Mouse (Mus musculus): Measurements from ENCODE around the gene Cby3. TPM values are rescaled to one million over a fixed set of nuclear protein-coding genes. Genes with fewer than 3 reads are reported as not detected.

Cby3 gene
- polyA plus RNA-seq, 1 experiment from 2014 or later: 0.49 TPM

DNA sequence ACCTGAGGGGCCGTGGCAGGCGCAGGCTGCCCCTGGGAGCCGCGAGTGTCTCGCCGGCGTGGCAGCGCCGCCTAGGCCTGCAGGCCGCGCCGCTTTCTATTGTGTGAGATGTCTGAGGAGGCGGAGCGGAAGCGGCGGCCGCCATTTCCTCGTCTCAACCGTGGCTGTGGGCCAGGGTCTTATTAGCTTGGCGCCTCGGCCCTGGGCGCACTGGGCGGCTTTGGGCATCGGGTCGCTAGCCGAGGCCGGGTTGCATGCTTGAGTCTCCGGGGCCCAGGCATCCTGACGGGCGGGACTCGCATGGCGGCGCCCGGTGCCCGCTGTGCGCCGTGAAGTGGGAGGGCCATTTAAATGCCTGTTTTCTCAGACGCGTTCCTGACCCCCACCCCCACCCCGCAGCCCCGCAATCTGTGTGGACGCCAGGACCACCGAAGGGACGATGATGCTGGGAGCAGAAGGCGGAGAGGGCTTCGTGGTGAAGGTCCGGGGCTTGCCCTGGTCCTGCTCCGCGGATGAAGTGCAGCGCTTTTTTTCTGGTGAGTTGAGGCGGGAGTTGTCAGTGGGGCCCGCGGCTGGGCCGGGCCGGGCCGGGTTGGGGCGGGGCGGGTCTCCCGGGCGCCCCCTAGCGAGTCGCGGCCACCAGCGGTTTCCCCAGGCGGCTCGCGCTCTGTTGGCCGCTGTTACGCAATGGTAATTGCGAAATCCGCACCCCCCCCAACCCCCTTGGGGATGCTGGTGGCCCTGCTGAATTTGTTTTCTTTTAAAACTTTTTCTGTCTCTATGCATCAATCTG is 23.8 kb downstream of the Cby3 start:
- peak overlapping the region; percentile 96 for H3K4me3 ChIP-seq (replicated peaks)
- H3K27ac ChIP-seq: peak overlapping the region; percentile 100
- peaks cover 3% of the 10 kb centered on the region for H3K36me3 ChIP-seq
- peak; percentile 81 for ATAC-seq
- no peaks in the 10 kb centered on the region for H3K9me3 ChIP-seq
- H3K4me2 ChIP-seq (replicated peaks): peak overlapping the region; percentile 69
- peak overlapping the region; percentile 98 for H3K9ac ChIP-seq
- H3K27me3 ChIP-seq (replicated peaks): no peaks in the 10 kb centered on the region
- H3K4me1 ChIP-seq (replicated peaks): peaks cover 14% of the 10 kb centered on the region
- under 1% methylated on average over 71 of the region's 71 CpGs for WGBS

DNA sequence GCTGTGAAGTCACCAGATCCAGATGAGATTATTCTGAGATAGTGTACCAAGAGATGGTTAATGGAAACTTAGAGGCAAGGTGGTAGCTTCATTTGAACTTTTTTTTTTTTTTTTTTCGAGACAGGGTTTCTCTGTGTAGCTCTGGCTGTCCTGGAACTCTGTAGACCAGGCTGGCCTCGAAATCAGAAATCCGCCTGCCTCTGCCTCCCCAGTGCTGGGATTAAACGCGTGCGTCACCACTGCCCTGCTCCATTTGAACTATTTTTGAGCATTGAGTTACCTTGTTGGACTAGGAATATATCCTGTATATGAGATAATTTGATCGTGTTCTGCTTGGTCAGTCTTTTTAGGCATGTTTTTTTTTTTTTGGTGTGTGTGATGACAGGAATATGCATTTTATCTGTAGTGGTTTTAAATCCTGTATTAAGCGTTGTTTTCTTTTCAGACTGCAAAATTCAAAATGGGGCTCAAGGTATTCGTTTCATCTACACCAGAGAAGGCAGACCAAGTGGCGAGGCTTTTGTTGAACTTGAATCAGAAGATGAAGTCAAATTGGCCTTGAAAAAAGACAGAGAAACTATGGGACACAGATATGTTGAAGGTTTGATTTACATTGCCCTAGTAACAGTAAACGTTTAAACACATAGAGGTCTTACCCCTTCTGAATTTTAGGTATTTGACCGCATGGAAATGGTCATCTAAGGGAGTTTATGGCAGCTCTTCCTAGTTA is 24.9 kb downstream of the Cby3 start:
- Histone ChIP-seq H3K4me1 (replicated peaks) (peaks cover 14% of the 10 kb centered on the region), H3K4me2 (replicated peaks) (peak overlapping the region; percentile 69), H3K27me3 (replicated peaks) (no peaks in the 10 kb centered on the region), H3K9me3 (no peaks in the 10 kb centered on the region), H3K27ac (no peak overlapping the region), H3K36me3 (peaks cover 3% of the 10 kb centered on the region), H3K9ac (peak overlapping the region; percentile 98), H3K4me3 (replicated peaks) (peak overlapping the region; percentile 96)
- 40% methylated on average over 12 of the region's 12 CpGs for WGBS
- no peak for ATAC-seq

DNA sequence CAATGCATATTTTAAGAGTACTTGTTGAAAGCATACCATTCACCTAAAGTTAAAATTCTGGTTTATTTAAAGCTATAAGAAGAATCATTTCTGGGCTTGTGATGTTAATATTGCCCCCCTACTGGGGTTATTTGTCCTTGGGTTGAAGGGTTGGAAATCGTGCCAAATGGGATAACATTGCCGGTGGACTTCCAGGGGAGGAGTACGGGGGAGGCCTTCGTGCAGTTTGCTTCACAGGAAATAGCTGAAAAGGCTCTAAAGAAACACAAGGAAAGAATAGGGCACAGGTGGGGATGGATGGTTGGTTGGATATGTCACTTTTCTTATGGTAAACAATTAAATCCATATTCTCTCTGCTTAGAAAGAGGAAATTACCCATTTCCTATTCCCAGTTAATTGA is 27.0 kb downstream of the Cby3 start:
- Histone ChIP-seq H3K9ac (no peak overlapping the region), H3K9me3 (no peaks in the 10 kb centered on the region), H3K27ac (no peak overlapping the region), H3K4me1 (replicated peaks) (peaks cover 13% of the 10 kb centered on the region), H3K4me2 (replicated peaks) (peak overlapping the region; percentile 42), H3K27me3 (replicated peaks) (no peaks in the 10 kb centered on the region), H3K36me3 (peaks cover 6% of the 10 kb centered on the region), H3K4me3 (replicated peaks) (0 out of 2 replicates have a peak overlapping the region, but pooled peaks have one; percentile 16)
- no peak for ATAC-seq
- 25% methylated on average over 4 of the region's 4 CpGs for WGBS

- H3K27me3 ChIP-seq (replicated peaks): no peaks in the 10 kb centered on the region
- H3K9ac ChIP-seq: no peak overlapping the region
- H3K9me3 ChIP-seq: no peaks in the 10 kb centered on the region
- no peak overlapping the region for H3K4me2 ChIP-seq (replicated peaks)
- no peak overlapping the region for H3K4me3 ChIP-seq (replicated peaks)
- no peaks in the 10 kb centered on the region; the same call in 1 of the 2 replicates for H3K4me1 ChIP-seq (replicated peaks)
- peaks cover 17% of the 10 kb centered on the region for H3K36me3 ChIP-seq
- ATAC-seq: no peak
- 83% methylated on average over 3 of the region's 3 CpGs for WGBS
- H3K27ac ChIP-seq: no peak overlapping the region
Measured at GRCm38 (mm10) chr11:50387167-50387679, 33.0 kb downstream of the Cby3 start.

- Histone ChIP-seq H3K4me3 (replicated peaks) (no peak overlapping the region), H3K27me3 (replicated peaks) (no peaks in the 10 kb centered on the region), H3K4me2 (replicated peaks) (no peak overlapping the region), H3K9me3 (no peaks in the 10 kb centered on the region), H3K36me3 (peaks cover 14% of the 10 kb centered on the region), H3K9ac (no peak overlapping the region), H3K27ac (no peak overlapping the region), H3K4me1 (replicated peaks) (no peaks in the 10 kb centered on the region)
- no peak for ATAC-seq
- WGBS: 84% methylated on average over 4 of the region's 4 CpGs
Measured at GRCm38 (mm10) chr11:50387697-50388096, 33.4 kb downstream of the Cby3 start.

DNA sequence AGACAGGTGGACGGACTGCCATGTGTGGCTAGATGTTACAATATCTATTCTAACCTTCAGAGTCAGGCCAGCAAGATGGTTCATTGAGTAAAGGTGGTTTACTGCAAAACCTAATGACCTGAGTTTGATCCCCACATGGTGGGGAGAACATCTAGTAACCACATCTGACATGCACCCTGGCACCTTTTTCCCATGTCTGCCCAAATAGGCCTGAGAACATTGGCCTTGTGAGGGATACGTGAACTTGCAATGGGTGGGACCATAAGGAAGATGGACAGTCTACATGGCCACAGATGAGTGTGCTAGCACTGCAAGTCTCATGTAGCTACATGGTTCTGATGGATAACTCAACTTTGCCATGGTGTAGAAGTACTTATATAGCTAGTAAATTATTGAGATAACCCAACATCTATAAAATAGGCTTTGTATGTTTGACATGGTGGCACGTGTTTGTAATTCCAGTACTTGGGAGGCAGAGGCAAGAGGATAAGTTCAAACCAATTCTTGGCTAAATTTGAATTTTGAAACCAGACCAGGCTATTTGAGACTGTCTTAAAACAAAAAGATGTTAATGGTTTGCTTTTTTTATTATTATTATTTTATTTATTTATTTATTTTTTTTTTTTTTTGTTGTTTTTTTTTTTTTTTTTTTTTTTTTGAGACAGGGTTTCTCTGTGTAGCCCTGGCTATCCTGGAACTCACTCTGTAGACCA is 34.1 kb downstream of the Cby3 start:
- Histone ChIP-seq H3K27me3 (replicated peaks) (no peaks in the 10 kb centered on the region), H3K4me3 (replicated peaks) (no peak overlapping the region), H3K9me3 (no peaks in the 10 kb centered on the region), H3K36me3 (peaks cover 14% of the 10 kb centered on the region), H3K9ac (no peak overlapping the region), H3K27ac (no peak overlapping the region), H3K4me2 (replicated peaks) (no peak overlapping the region), H3K4me1 (replicated peaks) (no peaks in the 10 kb centered on the region)
- WGBS: 92% methylated on average over 3 of the region's 3 CpGs
- no peak for ATAC-seq

- H3K4me2 ChIP-seq (replicated peaks): no peak overlapping the region
- H3K9me3 ChIP-seq: no peaks in the 10 kb centered on the region
- WGBS: 71% methylated on average over 3 of the region's 3 CpGs
- H3K4me1 ChIP-seq (replicated peaks): no peaks in the 10 kb centered on the region
- no peak for ATAC-seq
- H3K4me3 ChIP-seq (replicated peaks): no peak overlapping the region
- H3K27me3 ChIP-seq (replicated peaks): no peaks in the 10 kb centered on the region
- H3K36me3 ChIP-seq: peaks cover 14% of the 10 kb centered on the region
- no peak overlapping the region for H3K9ac ChIP-seq
- no peak overlapping the region for H3K27ac ChIP-seq
Measured at GRCm38 (mm10) chr11:50389011-50389410, 34.7 kb downstream of the Cby3 start.

- no peaks in the 10 kb centered on the region for H3K9me3 ChIP-seq
- ATAC-seq: 0 out of 2 replicates have a peak, but pooled peaks have one; percentile 19
- no peak overlapping the region for H3K9ac ChIP-seq
- 68% methylated on average over 5 of the region's 5 CpGs for WGBS
- H3K27ac ChIP-seq: no peak overlapping the region
- no peaks in the 10 kb centered on the region for H3K4me1 ChIP-seq (replicated peaks)
- H3K4me3 ChIP-seq (replicated peaks): no peak overlapping the region
- H3K27me3 ChIP-seq (replicated peaks): no peaks in the 10 kb centered on the region
- no peak overlapping the region for H3K4me2 ChIP-seq (replicated peaks)
- H3K36me3 ChIP-seq: peaks cover 11% of the 10 kb centered on the region
Measured at GRCm38 (mm10) chr11:50389616-50390015, 35.4 kb downstream of the Cby3 start.

GRCm38 (mm10) chr11:50391272-50391960 is 37.2 kb downstream of the Cby3 start:
- WGBS: 83% methylated on average over 4 of the region's 4 CpGs

DNA sequence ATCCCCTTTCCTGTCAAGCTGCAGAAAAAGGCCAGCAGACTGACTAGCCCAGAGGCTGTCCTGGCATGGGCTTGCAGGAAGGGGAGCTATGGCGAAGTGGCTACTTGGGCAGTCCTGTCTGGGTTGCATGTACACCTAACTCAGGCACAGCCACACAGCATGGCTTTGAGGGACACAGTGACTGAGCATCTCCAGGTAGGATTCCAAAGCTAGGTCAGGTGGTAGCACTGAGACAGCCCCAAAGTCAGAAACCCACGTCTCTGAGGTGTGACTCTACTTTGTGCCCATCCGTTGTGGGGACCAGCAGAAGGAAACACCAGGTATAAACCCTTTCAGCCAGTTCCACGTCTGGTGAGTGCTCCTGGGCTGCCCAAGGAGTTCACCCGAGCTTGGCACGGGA is 39.0 kb downstream of the Cby3 start:
- Histone ChIP-seq H3K27ac (no peak overlapping the region), H3K9me3 (no peaks in the 10 kb centered on the region), H3K4me1 (replicated peaks) (no peaks in the 10 kb centered on the region), H3K4me3 (replicated peaks) (no peak overlapping the region), H3K4me2 (replicated peaks) (no peak overlapping the region), H3K27me3 (replicated peaks) (no peaks in the 10 kb centered on the region), H3K36me3 (0 out of 2 replicates have a peak, but pooled peaks cover 3% of the 10 kb centered on the region), H3K9ac (no peak overlapping the region)
- no peak for ATAC-seq
- 91% methylated on average over 6 of the region's 6 CpGs for WGBS

More at GRCm38 (mm10) chr11:50391272-50391960, 37.2 kb downstream of the Cby3 start:
- Histone ChIP-seq H3K4me1 (replicated peaks) (no peaks in the 10 kb centered on the region), H3K27me3 (replicated peaks) (no peaks in the 10 kb centered on the region), H3K9me3 (no peaks in the 10 kb centered on the region), H3K4me3 (replicated peaks) (no peak overlapping the region), H3K36me3 (peaks cover 11% of the 10 kb centered on the region), H3K9ac (no peak overlapping the region), H3K4me2 (replicated peaks) (no peak overlapping the region), H3K27ac (no peak overlapping the region)
- ATAC-seq: no peak

DNA sequence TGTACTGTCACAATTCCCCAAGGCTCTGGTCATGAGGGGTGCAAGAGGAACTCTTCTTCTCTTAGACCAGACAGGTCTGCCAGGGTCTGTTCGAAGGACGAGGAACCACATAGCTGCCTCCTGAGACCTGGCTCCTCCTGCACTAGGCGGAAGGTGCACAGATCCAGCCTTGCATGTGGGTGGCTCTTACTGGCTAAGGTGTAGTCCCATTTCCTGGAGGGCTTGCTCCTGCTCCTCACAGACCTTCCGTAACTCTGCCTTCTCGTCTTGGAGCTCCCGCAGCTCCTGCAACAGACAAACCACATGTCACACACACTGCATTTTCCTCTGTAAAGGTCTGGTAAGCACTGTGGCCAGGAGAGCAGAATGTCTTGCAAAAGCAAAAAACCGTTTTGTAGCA is 40.5 kb downstream of the Cby3 start:
- H3K4me2 ChIP-seq (replicated peaks): no peak overlapping the region
- H3K9me3 ChIP-seq: no peaks in the 10 kb centered on the region
- H3K36me3 ChIP-seq: no peaks in the 10 kb centered on the region
- H3K4me1 ChIP-seq (replicated peaks): no peaks in the 10 kb centered on the region
- no peak overlapping the region for H3K4me3 ChIP-seq (replicated peaks)
- no peak overlapping the region for H3K27ac ChIP-seq
- 84% methylated on average over 7 of the region's 7 CpGs for WGBS
- no peak overlapping the region for H3K9ac ChIP-seq
- ATAC-seq: no peak
- H3K27me3 ChIP-seq (replicated peaks): no peaks in the 10 kb centered on the region
